Mouse (Mus musculus) midbrain, embryonic 14.5 days (tissue): ENCODE measurements around the gene Prg2. TPM values are rescaled to one million over a fixed set of nuclear protein-coding genes. Genes with fewer than 3 reads are reported as not detected.
A peak's percentile ranks its signal among the peaks of the same experiment; 100 is the strongest.

ENCODE experiments used
- ATAC-seq: fragments of 200-750 bp; cut with Nextera tagmentation; 2 replicates; pipeline ENCODE4 v1.8.0; 2017; ENCODE audit warnings: moderate number of reproducible peaks, moderate library complexity; ENCODE audit not compliant: low FRiP score, low TSS enrichment
- DNase-seq: peaks from one replicate; pipeline ENCODE4 v3.0.0-alpha.2; 2015
- H3K27ac ChIP-seq: fragments of 300-500 bp; sonication (generic); replicated peaks from 2 replicates; pipeline ENCODE4 v1.5.1; 2014; ENCODE audit warnings: mild to moderate bottlenecking, low read depth, low read length, moderate library complexity
- H3K27me3 ChIP-seq: fragments of 300-500 bp; sonication (generic); 2 replicates; pipeline ENCODE4 v1.6.1; 2014; ENCODE audit warnings: low read length, control low read depth, mixed read lengths; ENCODE audit not compliant: control insufficient read depth, insufficient read depth
- H3K36me3 ChIP-seq: fragments of 300-500 bp; sonication (generic); 2 replicates; pipeline ENCODE4 v1.6.1; 2014; ENCODE audit warnings: low read length, control low read depth; ENCODE audit not compliant: control insufficient read depth, insufficient read depth
- H3K4me1 ChIP-seq: fragments of 300-500 bp; sonication (generic); 2 replicates; pipeline ENCODE4 v1.6.1; 2014; ENCODE audit warnings: mild to moderate bottlenecking, antibody characterized with exemption, low read length, control low read depth; ENCODE audit not compliant: control insufficient read depth, insufficient read depth
- H3K4me2 ChIP-seq: fragments of 300-500 bp; sonication (generic); 2 replicates; pipeline ENCODE4 v1.6.1; 2014; ENCODE audit warnings: mild to moderate bottlenecking, low read length, moderate library complexity
- H3K4me3 ChIP-seq: fragments of 300-500 bp; sonication (generic); replicated peaks from 2 replicates; pipeline ENCODE4 v1.5.1; 2014; ENCODE audit warnings: low read depth, low read length
- H3K9ac ChIP-seq: fragments of 300-500 bp; sonication (generic); replicated peaks from 2 replicates; pipeline ENCODE4 v1.6.1; 2014; ENCODE audit warnings: mild to moderate bottlenecking, low read length, moderate library complexity
- H3K9me3 ChIP-seq: fragments of 300-500 bp; sonication (generic); 2 replicates; pipeline ENCODE4 v1.6.1; 2016; ENCODE audit warnings: low read length, control low read depth, mixed read lengths; ENCODE audit not compliant: control insufficient read depth
- WGBS: fragments of 180-500 bp; shearing (Covaris S2); extraction: QIAGEN DNeasy Blood & Tissue Kit; methylation state at CpG from one replicate; pipeline ENCODE4 v1.1.7; 2014; 5-methylcytosine and 5-hydroxymethylcytosine counted together
- polyA plus RNA-seq: library from polyadenylated mRNA; unstranded; fragments of >200 nt; fragmentation: Nextera tagmentation; extraction: Ambion mirVana; gene quantifications from 2 replicates; pipeline ENCODE4 v1.2.1, GENCODE M21; 2014

The Prg2 gene
- polyA plus RNA-seq = not detected in 2 replicates

GRCm38 (mm10) chr2:84980188-84980587 lies at the start of gene Prg2:
Prg2 (plus strand) TSS chr2:84980461.
- Histone ChIP-seq H3K4me3 (no peak within 1 kb of the TSS), H3K9ac (no peak within 1 kb of the TSS), H3K27me3 (no peaks in the 10 kb centered on the region), H3K27ac (no peak within 1 kb of the TSS), H3K9me3 (no peaks in the 10 kb centered on the region), H3K36me3 (no peaks in the 10 kb centered on the region), H3K4me1 (no peaks in the 10 kb centered on the region), H3K4me2 (no peak within 1 kb of the TSS)
- ATAC-seq (no peak), DNase-seq (no peak)
- 35% methylated on average over 1 of the region's 1 CpGs for WGBS

GRCm38 (mm10) chr2:84933992-84934648 lies 46.1 kb upstream of the Prg2 start:
- Histone ChIP-seq H3K4me1 (0 out of 2 replicates have a peak, but pooled peaks cover 4% of the 10 kb centered on the region), H3K4me2 (no peak overlapping the region)
- no peak for ATAC-seq

GRCm38 (mm10) chr2:84934649-84935007 lies 45.6 kb upstream of the Prg2 start:
- no peak overlapping the region for H3K4me3 ChIP-seq
- H3K27ac ChIP-seq = no peak overlapping the region
- H3K4me2 ChIP-seq = no peak overlapping the region
- ATAC-seq (peak; percentile 51; the same call in 1 of the 2 replicates), DNase-seq (peak; percentile 44)
- 0 out of 2 replicates have a peak, but pooled peaks cover 4% of the 10 kb centered on the region for H3K4me1 ChIP-seq
- no peaks in the 10 kb centered on the region for H3K27me3 ChIP-seq
- whole genome bisulfite sequencing = 38% methylated on average over 4 of the region's 4 CpGs
- no peaks in the 10 kb centered on the region for H3K9me3 ChIP-seq
- no peak overlapping the region for H3K9ac ChIP-seq
- H3K36me3 ChIP-seq = no peaks in the 10 kb centered on the region

More at GRCm38 (mm10) chr2:84933992-84934648, 46.1 kb upstream of the Prg2 start:
- peak; percentile 12 for DNase-seq
- no peaks in the 10 kb centered on the region for H3K9me3 ChIP-seq
- H3K4me3 ChIP-seq = no peak overlapping the region
- H3K27ac ChIP-seq = no peak overlapping the region; the same call in 1 of the 2 replicates
- no peaks in the 10 kb centered on the region for H3K27me3 ChIP-seq
- WGBS = 66% methylated on average over 8 of the region's 8 CpGs
- no peak overlapping the region for H3K9ac ChIP-seq
- H3K36me3 ChIP-seq = no peaks in the 10 kb centered on the region

- Histone ChIP-seq H3K4me2 (no peak overlapping the region), H3K36me3 (no peaks in the 10 kb centered on the region), H3K9ac (no peak overlapping the region), H3K27me3 (no peaks in the 10 kb centered on the region), H3K27ac (no peak overlapping the region), H3K4me3 (no peak overlapping the region), H3K9me3 (no peaks in the 10 kb centered on the region), H3K4me1 (0 out of 2 replicates have a peak, but pooled peaks cover 4% of the 10 kb centered on the region)
- DNase-seq = peak; percentile 51
- peak; percentile 26; the same call in 1 of the 2 replicates for ATAC-seq
- WGBS = 35% methylated on average over 5 of the region's 5 CpGs
Measured at GRCm38 (mm10) chr2:84935065-84935464, 45.2 kb upstream of the Prg2 start.

GRCm38 (mm10) chr2:84936474-84937429 lies 43.5 kb upstream of the Prg2 start, which contains the start of gene Slc43a3:
Slc43a3 (plus strand) TSS chr2:84936579.
- no peaks in the 10 kb centered on the region for H3K27me3 ChIP-seq
- 0 out of 2 replicates have a peak, but pooled peaks cover 4% of the 10 kb centered on the region for H3K4me1 ChIP-seq
- no peaks in the 10 kb centered on the region for H3K36me3 ChIP-seq
- ATAC-seq = peak; percentile 58
- no peak within 1 kb of the TSS for H3K27ac ChIP-seq
- no peak within 1 kb of the TSS for H3K9ac ChIP-seq
- no peaks in the 10 kb centered on the region for H3K9me3 ChIP-seq
- peak within 1 kb of the TSS; percentile 48 for H3K4me2 ChIP-seq
- peak within 1 kb of the TSS; percentile 22 for H3K4me3 ChIP-seq
- 23% methylated on average over 38 of the region's 38 CpGs for WGBS
- DNase-seq = peak; percentile 40

- Histone ChIP-seq H3K27me3 (no peaks in the 10 kb centered on the region), H3K9ac (no peak overlapping the region), H3K4me2 (no peak overlapping the region), H3K4me1 (0 out of 2 replicates have a peak, but pooled peaks cover 4% of the 10 kb centered on the region), H3K4me3 (no peak overlapping the region), H3K36me3 (no peaks in the 10 kb centered on the region), H3K27ac (no peak overlapping the region), H3K9me3 (no peaks in the 10 kb centered on the region)
- WGBS = 89% methylated on average over 3 of the region's 3 CpGs
- ATAC-seq (no peak), DNase-seq (no peak)
Measured at GRCm38 (mm10) chr2:84937491-84938150, 42.6 kb upstream of the Prg2 start.

- no peak overlapping the region for H3K4me3 ChIP-seq
- no peaks in the 10 kb centered on the region for H3K9me3 ChIP-seq
- WGBS = 89% methylated on average over 5 of the region's 5 CpGs
- DNase-seq = no peak
- H3K36me3 ChIP-seq = no peaks in the 10 kb centered on the region
- no peak overlapping the region for H3K27ac ChIP-seq
- ATAC-seq = no peak
- H3K9ac ChIP-seq = no peak overlapping the region
- no peaks in the 10 kb centered on the region for H3K27me3 ChIP-seq
- no peak overlapping the region for H3K4me2 ChIP-seq
- 0 out of 2 replicates have a peak, but pooled peaks cover 4% of the 10 kb centered on the region for H3K4me1 ChIP-seq
Measured at GRCm38 (mm10) chr2:84938249-84938946, 41.9 kb upstream of the Prg2 start.

- DNase-seq (no peak), ATAC-seq (no peak)
- Histone ChIP-seq H3K4me3 (no peak overlapping the region), H3K36me3 (no peaks in the 10 kb centered on the region), H3K9me3 (no peaks in the 10 kb centered on the region), H3K27ac (no peak overlapping the region), H3K9ac (no peak overlapping the region), H3K27me3 (no peaks in the 10 kb centered on the region), H3K4me2 (no peak overlapping the region), H3K4me1 (0 out of 2 replicates have a peak, but pooled peaks cover 4% of the 10 kb centered on the region)
- WGBS = 94% methylated on average over 3 of the region's 3 CpGs
Measured at GRCm38 (mm10) chr2:84939306-84939705, 41.0 kb upstream of the Prg2 start.
